Mouse (Mus musculus): ENCODE results near the gene Ice1. TPM values are rescaled to one million over a fixed set of nuclear protein-coding genes. Genes with fewer than 3 reads are reported as not detected.
A peak's percentile ranks its signal among the peaks of the same experiment; 100 is the strongest.

Gene Ice1
- polyA plus RNA-seq, 1 experiment from 2014 or later: 22.4 TPM

DNA sequence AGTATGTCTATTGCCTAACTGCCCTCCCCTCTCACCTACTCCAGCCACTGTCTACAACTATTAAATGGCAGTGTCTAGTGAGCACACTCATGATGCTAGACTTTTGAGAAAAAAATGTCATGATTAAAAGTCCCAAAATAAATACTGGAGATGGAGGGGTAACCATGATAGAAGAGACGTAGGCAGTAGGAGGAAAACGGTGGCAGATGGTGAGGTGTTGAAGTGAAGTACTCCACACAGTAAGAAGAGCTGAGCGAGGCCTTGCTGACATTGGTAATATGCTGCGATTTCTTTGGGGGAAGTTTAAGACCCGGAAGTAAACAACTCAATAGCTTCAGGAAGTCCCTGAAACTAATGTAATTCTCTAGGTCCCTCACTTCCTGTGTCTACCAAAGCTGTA, 104.0 kb downstream of the Ice1 start:
- H3K27ac ChIP-seq: no peak overlapping the region
- no peak overlapping the region for H3K4me3 ChIP-seq
- H3K36me3 ChIP-seq (ENCODE audit: poor library complexity, severe bottlenecking): no peaks in the 10 kb centered on the region
- ATAC-seq: no peak
- H3K9ac ChIP-seq: no peak overlapping the region
- no peaks in the 10 kb centered on the region for H3K27me3 ChIP-seq
- 96% methylated on average over 5 of the region's 5 CpGs for WGBS
- H3K9me3 ChIP-seq (replicated peaks): no peaks in the 10 kb centered on the region
- no peak overlapping the region for H3K4me2 ChIP-seq
- H3K4me1 ChIP-seq: no peaks in the 10 kb centered on the region

GRCm38 (mm10) chr13:70532719-70533118, 104.7 kb downstream of the Ice1 start:
- no peak overlapping the region for H3K9ac ChIP-seq
- H3K27ac ChIP-seq: no peak overlapping the region
- H3K4me3 ChIP-seq: no peak overlapping the region
- no peaks in the 10 kb centered on the region for H3K27me3 ChIP-seq
- H3K9me3 ChIP-seq (replicated peaks): no peaks in the 10 kb centered on the region
- WGBS: 84% methylated on average over 10 of the region's 10 CpGs
- H3K4me1 ChIP-seq: no peaks in the 10 kb centered on the region
- no peak for ATAC-seq
- H3K36me3 ChIP-seq (ENCODE audit: poor library complexity, severe bottlenecking): no peaks in the 10 kb centered on the region
- H3K4me2 ChIP-seq: no peak overlapping the region

GRCm38 (mm10) chr13:70517651-70518050, 119.8 kb downstream of the Ice1 start:
- no peak overlapping the region for H3K27ac ChIP-seq
- no peaks in the 10 kb centered on the region for H3K36me3 ChIP-seq (ENCODE audit: poor library complexity, severe bottlenecking)
- no peaks in the 10 kb centered on the region for H3K9me3 ChIP-seq (replicated peaks)
- no peak for ATAC-seq
- H3K4me2 ChIP-seq: no peak overlapping the region
- H3K27me3 ChIP-seq: no peaks in the 10 kb centered on the region
- 80% methylated on average over 2 of the region's 2 CpGs for WGBS
- H3K4me3 ChIP-seq: no peak overlapping the region
- H3K4me1 ChIP-seq: no peaks in the 10 kb centered on the region
- no peak overlapping the region for H3K9ac ChIP-seq

DNA sequence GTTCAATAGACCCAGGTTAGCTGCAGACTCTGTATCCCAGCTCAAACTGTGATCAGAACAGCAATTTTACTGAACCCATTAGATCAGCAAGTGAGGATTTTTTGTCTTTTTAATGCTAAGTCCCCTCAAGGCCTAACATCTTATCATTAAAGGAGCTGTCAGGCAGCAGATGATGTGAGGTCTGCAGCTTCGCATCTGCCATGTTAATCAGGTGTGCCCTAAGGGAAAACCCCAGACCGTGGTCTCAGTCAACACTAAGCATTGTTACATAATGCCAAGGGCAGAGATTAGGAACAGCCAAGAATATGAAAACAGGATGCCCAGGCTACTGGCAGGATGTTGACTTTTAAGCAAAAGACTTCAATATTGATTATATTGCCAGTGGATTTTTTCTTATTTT, 122.4 kb downstream of the Ice1 start:
- no peaks in the 10 kb centered on the region for H3K9me3 ChIP-seq (replicated peaks)
- ATAC-seq: no peak
- no peaks in the 10 kb centered on the region for H3K36me3 ChIP-seq (ENCODE audit: poor library complexity, severe bottlenecking)
- H3K4me3 ChIP-seq: no peak overlapping the region
- H3K4me1 ChIP-seq: no peaks in the 10 kb centered on the region
- no peak overlapping the region for H3K4me2 ChIP-seq
- no peak overlapping the region for H3K9ac ChIP-seq
- H3K27ac ChIP-seq: no peak overlapping the region
- 77% methylated on average over 2 of the region's 2 CpGs for WGBS
- no peaks in the 10 kb centered on the region for H3K27me3 ChIP-seq

DNA sequence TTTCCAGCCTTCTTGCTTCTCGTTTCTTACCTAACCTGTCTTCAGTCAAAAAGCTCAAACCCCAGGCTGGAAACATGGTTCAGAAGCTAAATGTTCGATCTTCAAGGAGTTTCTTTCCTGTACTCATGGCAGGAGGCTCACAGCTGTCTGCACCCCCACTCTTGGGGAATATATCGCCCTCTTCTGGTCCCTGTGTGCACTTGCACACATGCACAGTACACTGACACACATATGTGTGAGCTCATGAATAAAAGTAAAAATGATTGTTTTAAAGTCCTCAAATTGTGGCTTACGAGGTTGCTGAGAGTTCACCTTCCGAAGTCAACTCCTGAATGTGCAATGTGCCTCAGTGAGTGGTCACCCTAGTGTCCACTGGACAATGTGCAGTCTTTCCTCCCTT, 127.2 kb downstream of the Ice1 start:
- Histone ChIP-seq H3K4me3 (no peak overlapping the region), H3K9ac (no peak overlapping the region), H3K4me2 (no peak overlapping the region), H3K27me3 (no peaks in the 10 kb centered on the region), H3K36me3 (ENCODE audit: poor library complexity, severe bottlenecking) (no peaks in the 10 kb centered on the region), H3K27ac (no peak overlapping the region), H3K4me1 (peaks cover 12% of the 10 kb centered on the region), H3K9me3 (replicated peaks) (no peaks in the 10 kb centered on the region)
- 85% methylated on average over 5 of the region's 5 CpGs for WGBS
- ATAC-seq: no peak

- Histone ChIP-seq H3K9ac (no peak overlapping the region), H3K27me3 (no peaks in the 10 kb centered on the region), H3K4me3 (no peak overlapping the region), H3K9me3 (replicated peaks) (no peaks in the 10 kb centered on the region), H3K4me1 (peaks cover 12% of the 10 kb centered on the region), H3K36me3 (ENCODE audit: poor library complexity, severe bottlenecking) (no peaks in the 10 kb centered on the region), H3K27ac (no peak overlapping the region), H3K4me2 (no peak overlapping the region)
- peak; percentile 45 for ATAC-seq
- 67% methylated on average over 8 of the region's 8 CpGs for WGBS
These were observed 127.9 kb downstream of the Ice1 start for GRCm38 (mm10) chr13:70509375-70510016.

- no peak overlapping the region for H3K27ac ChIP-seq
- peak; percentile 48; the same call in 1 of the 2 replicates for ATAC-seq
- no peak overlapping the region; the same call in 1 of the 2 replicates for H3K9ac ChIP-seq
- 43% methylated on average over 5 of the region's 5 CpGs for WGBS
- no peaks in the 10 kb centered on the region for H3K9me3 ChIP-seq (replicated peaks)
- peaks cover 12% of the 10 kb centered on the region for H3K4me1 ChIP-seq
- H3K4me2 ChIP-seq: no peak overlapping the region
- no peak overlapping the region for H3K4me3 ChIP-seq
- no peaks in the 10 kb centered on the region for H3K27me3 ChIP-seq
- no peaks in the 10 kb centered on the region for H3K36me3 ChIP-seq (ENCODE audit: poor library complexity, severe bottlenecking)
These were observed 128.6 kb downstream of the Ice1 start for GRCm38 (mm10) chr13:70508708-70509374.

Other genes starting within 250 kb of the Ice1 start
- 0.18 and 0.21 TPM in 2 replicates for gene Adamts16, start 204.2 kb upstream of the Ice1 start, polyA plus RNA-seq (2015; fragmentation: Nextera tagmentation; extraction: Ambion mirVana)